Mouse (Mus musculus) heart, postnatal 25 days (tissue): ENCODE data around the gene Gm8127. TPM values are rescaled to one million over a fixed set of nuclear protein-coding genes. Genes with fewer than 3 reads are reported as not detected.

Experiments used
- total RNA-seq, 2 experiments: library from RNA; stranded (reverse); gene quantifications; 2 replicates each; pipeline ENCODE4 v1.2.3; 2021

Gene Gm8127
- total RNA-seq, 2 experiments from 2014 or later = not detected

Other genes starting within 250 kb of the Gm8127 start
- gene Gm8094, start 217.2 kb downstream of the Gm8127 start, total RNA-seq = not detected
- gene Gm8104, start 193.2 kb downstream of the Gm8127 start, total RNA-seq = not detected
- gene Gm7233, start 114.0 kb downstream of the Gm8127 start, total RNA-seq = not detected
- gene Gm8122, start 58.5 kb downstream of the Gm8127 start, total RNA-seq = not detected
- gene Gm8126, start 35.2 kb downstream of the Gm8127 start, total RNA-seq = not detected
- not detected for gene Gm9732, start 18.8 kb downstream of the Gm8127 start, total RNA-seq
- not detected for gene 1700001F09Rik, start 54.0 kb upstream of the Gm8127 start, total RNA-seq
- gene Gm8138, start 122.5 kb upstream of the Gm8127 start, total RNA-seq = not detected
- gene Gm5799, start 249.7 kb upstream of the Gm8127 start, total RNA-seq = not detected